Mouse (Mus musculus) megakaryocyte, embryonic 14.5 days (primary cell): ENCODE measurements around the gene Kansl2.

ENCODE experiments used
- FLI1 ChIP-seq: IDR thresholded peaks from 2 replicates; pipeline ENCODE4 v1.6.1; 2012; ENCODE audit warnings: low read length, inconsistent platforms, mixed read lengths
- GATA1 ChIP-seq: IDR thresholded peaks from 3 replicates; pipeline ENCODE4 v1.6.1; 2012; ENCODE audit warnings: mixed read lengths, low read length, inconsistent platforms, borderline replicate concordance

GRCm38 (mm10) chr15:98552758-98553157 lies 18.7 kb upstream of the Kansl2 start:
- TF ChIP-seq GATA1 = no peak
- TF ChIP-seq FLI1 = no peak
